Mouse (Mus musculus) heart, embryonic 11.5 days (tissue): Measurements from ENCODE around the gene Ruvbl1. TPM values are rescaled to one million over a fixed set of nuclear protein-coding genes. Genes with fewer than 3 reads are reported as not detected.
A peak's percentile ranks its signal among the peaks of the same experiment; 100 is the strongest.

Source experiments
- ATAC-seq: fragments of 200-750 bp; cut with Nextera tagmentation; replicated peaks from 2 replicates; pipeline ENCODE4 v1.8.0; 2017; ENCODE audit warnings: moderate library complexity; ENCODE audit not compliant: insufficient number of reproducible peaks, low FRiP score, low TSS enrichment
- H3K27ac ChIP-seq: fragments of 300-500 bp; sonication (generic); 2 replicates; pipeline ENCODE4 v1.5.1; 2014; ENCODE audit warnings: mild to moderate bottlenecking, low read depth, low read length
- H3K27me3 ChIP-seq: fragments of 300-500 bp; sonication (generic); 2 replicates; pipeline ENCODE4 v1.6.1; 2014; ENCODE audit warnings: mild to moderate bottlenecking, low read length, mixed read lengths; ENCODE audit not compliant: control insufficient read depth, insufficient read depth
- H3K36me3 ChIP-seq: fragments of 300-500 bp; sonication (generic); 2 replicates; pipeline ENCODE4 v1.6.1; 2014; ENCODE audit warnings: mild to moderate bottlenecking, low read length, moderate library complexity, mixed read lengths; ENCODE audit not compliant: control insufficient read depth, insufficient read depth
- H3K4me1 ChIP-seq: fragments of 300-500 bp; sonication (generic); 2 replicates; pipeline ENCODE4 v1.6.1; 2014; ENCODE audit warnings: low read length; ENCODE audit not compliant: control insufficient read depth, insufficient read depth
- H3K4me2 ChIP-seq: fragments of 300-500 bp; sonication (generic); 2 replicates; pipeline ENCODE4 v1.6.1; 2014; ENCODE audit warnings: mild to moderate bottlenecking, moderate library complexity
- H3K4me3 ChIP-seq: fragments of 300-500 bp; sonication (generic); 2 replicates; pipeline ENCODE4 v1.5.1; 2014; ENCODE audit warnings: low read depth, low read length
- H3K9ac ChIP-seq: fragments of 300-500 bp; sonication (generic); 2 replicates; pipeline ENCODE4 v1.6.1; 2014; ENCODE audit warnings: mild to moderate bottlenecking, low read depth, low read length, moderate library complexity
- H3K9me3 ChIP-seq: fragments of 300-500 bp; sonication (generic); replicated peaks from 2 replicates; pipeline ENCODE4 v1.6.1; 2016; ENCODE audit warnings: low read length; ENCODE audit not compliant: control insufficient read depth
- WGBS: fragments of 180-500 bp; shearing (Covaris S2); extraction: QIAGEN DNeasy Blood & Tissue Kit; methylation state at CpG from one replicate; pipeline ENCODE4 v1.1.7; 2014; ENCODE audit not compliant: insufficient replicate concordance; 5-methylcytosine and 5-hydroxymethylcytosine counted together
- polyA plus RNA-seq: library from polyadenylated mRNA; unstranded; fragments of >200 nt; fragmentation: Nextera tagmentation; extraction: Ambion mirVana; gene quantifications from 2 replicates; pipeline ENCODE4 v1.2.1, GENCODE M21; 2014

Gene Ruvbl1
- polyA plus RNA-seq, 1 experiment from 2014 or later = 92.5 TPM

- WGBS = 69% methylated on average over 3 of the region's 3 CpGs
- Histone ChIP-seq H3K9me3 (no peaks in the 10 kb centered on the region), H3K9ac (no peak overlapping the region), H3K4me3 (no peak overlapping the region), H3K4me2 (no peak overlapping the region), H3K4me1 (0 out of 2 replicates have a peak, but pooled peaks cover 7% of the 10 kb centered on the region), H3K36me3 (no peaks in the 10 kb centered on the region), H3K27ac (no peak overlapping the region), H3K27me3 (peaks cover 22% of the 10 kb centered on the region)
- ATAC-seq = no peak
Measured at GRCm38 (mm10) chr6:88544241-88544640, 79.0 kb downstream of the Ruvbl1 start.

- 30% methylated on average over 11 of the region's 11 CpGs for WGBS
- H3K4me1 ChIP-seq = 0 out of 2 replicates have a peak, but pooled peaks cover 7% of the 10 kb centered on the region
- no peak overlapping the region for H3K4me3 ChIP-seq
- no peak overlapping the region for H3K27ac ChIP-seq
- no peak for ATAC-seq
- no peaks in the 10 kb centered on the region for H3K9me3 ChIP-seq
- H3K9ac ChIP-seq = no peak overlapping the region
- peaks cover 22% of the 10 kb centered on the region for H3K27me3 ChIP-seq
- H3K36me3 ChIP-seq = no peaks in the 10 kb centered on the region
- H3K4me2 ChIP-seq = peak overlapping the region; percentile 34
Measured at GRCm38 (mm10) chr6:88544644-88545396, 79.6 kb downstream of the Ruvbl1 start.

- Histone ChIP-seq H3K27ac (no peak overlapping the region), H3K9me3 (no peaks in the 10 kb centered on the region), H3K9ac (no peak overlapping the region), H3K4me3 (no peak overlapping the region), H3K4me2 (peak overlapping the region; percentile 34; the same call in 1 of the 2 replicates), H3K27me3 (peaks cover 22% of the 10 kb centered on the region), H3K4me1 (0 out of 2 replicates have a peak, but pooled peaks cover 7% of the 10 kb centered on the region), H3K36me3 (no peaks in the 10 kb centered on the region)
- WGBS = 19% methylated on average over 10 of the region's 10 CpGs
- ATAC-seq = no peak
Measured at GRCm38 (mm10) chr6:88545397-88545790, 80.2 kb downstream of the Ruvbl1 start.

Other genes starting within 250 kb of the Ruvbl1 start
- not detected in 2 replicates for gene Dnajb8, start 243.1 kb upstream of the Ruvbl1 start, polyA plus RNA-seq
- 20.9 and 29.1 TPM in 2 replicates for gene Eefsec, start 18.9 kb upstream of the Ruvbl1 start, polyA plus RNA-seq
- 165 and 188 TPM in 2 replicates for gene Sec61a1, start 53.5 kb downstream of the Ruvbl1 start, polyA plus RNA-seq
- gene Kbtbd12, start 172.5 kb downstream of the Ruvbl1 start, polyA plus RNA-seq = 7.7 and 15.2 TPM in 2 replicates